Mouse (Mus musculus) cerebellum, adult 9-10 months (tissue): ENCODE data around the gene Gm1604a.
A peak's percentile ranks its signal among the peaks of the same experiment; 100 is the strongest.
"Not testable (repeated sequence)": the region's sequence is repeated elsewhere in the genome, so short reads cannot be mapped to it uniquely, and the experiment has no call there.

Source experiments
- DNase-seq: peaks from one replicate; pipeline ENCODE4 v3.0.0; 2022

Gene Gm1604a

DNA sequence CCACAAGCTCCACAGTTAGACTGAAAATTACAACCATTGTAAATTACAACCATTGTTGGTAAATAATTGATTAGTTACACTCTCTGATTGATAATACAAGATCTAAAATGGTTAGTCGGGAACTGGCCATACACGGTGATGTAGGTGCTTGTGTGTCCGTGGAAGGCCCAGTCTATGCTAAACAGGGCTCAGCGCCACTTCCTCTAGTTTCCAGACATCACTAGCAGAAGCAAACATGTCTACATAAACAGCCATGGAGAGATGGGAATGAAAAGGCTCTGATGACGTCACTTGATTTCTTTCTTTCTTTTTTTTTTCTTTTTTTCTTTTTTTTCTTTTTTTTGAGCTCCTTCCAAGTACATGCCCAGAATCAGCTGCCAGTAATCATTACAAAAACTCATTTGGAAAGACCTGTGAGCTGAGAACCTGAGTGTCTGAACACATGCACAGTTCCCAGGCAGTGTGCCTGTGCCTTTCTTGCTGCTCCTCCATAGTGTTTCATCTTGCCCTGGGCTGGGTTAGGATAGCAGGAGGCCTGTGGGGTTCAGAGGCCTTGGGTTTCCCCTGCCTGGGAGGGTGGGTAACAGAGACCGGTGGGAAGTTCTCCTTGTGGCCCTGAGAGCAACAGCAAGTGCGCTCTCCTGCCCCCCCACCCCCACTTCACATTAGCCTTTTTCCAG, 44.3 kb downstream of the Gm1604a start:
- DNase-seq = not testable (repeated sequence)

- peak; percentile 48 for DNase-seq
Observed at GRCm38 (mm10) chr17:7074494-7074893, 49.1 kb downstream of the Gm1604a start.

DNA sequence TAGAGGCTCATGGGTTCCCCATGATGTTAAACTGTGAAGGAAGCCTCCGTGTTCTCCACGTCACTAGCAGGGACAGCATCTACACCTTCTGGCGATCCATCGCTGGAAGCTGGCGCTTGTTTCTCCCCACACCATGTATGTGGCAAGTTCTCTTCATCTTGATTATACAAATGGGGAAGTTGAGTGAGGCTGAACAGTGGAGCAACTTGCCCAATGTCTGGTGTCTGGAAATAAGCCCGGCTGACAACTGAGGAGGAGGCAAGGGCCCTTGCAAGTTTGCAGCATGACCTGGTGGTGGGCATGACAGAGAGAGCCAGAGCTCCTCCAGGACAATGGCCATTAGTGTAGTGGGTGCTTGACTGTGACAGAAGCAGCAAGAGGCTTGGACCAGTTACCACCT, 50.2 kb downstream of the Gm1604a start:
- DNase-seq = not testable (repeated sequence)

- peak; percentile 58 for DNase-seq
Observed at GRCm38 (mm10) chr17:7079558-7079957, 54.2 kb downstream of the Gm1604a start.

DNA sequence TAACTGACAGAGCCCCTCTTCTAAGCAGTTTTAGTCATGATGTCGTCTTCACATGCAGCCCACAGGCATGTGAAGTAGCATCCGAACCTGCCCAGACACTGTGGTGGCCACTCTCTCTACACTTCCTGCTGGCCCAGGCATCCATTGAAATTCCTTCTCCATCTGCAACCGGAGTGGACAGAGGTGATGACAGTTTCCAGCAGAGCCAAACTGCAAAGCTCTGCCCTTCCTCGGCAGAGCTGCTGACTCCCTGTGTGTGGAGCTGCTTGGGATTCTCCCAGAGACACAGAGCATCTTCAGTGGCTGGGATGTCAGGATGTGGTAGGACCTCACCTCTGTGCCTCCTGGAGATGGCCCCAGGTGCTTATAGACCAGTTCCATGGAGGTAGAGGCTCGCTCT, 59.2 kb downstream of the Gm1604a start:
- DNase-seq = not testable (repeated sequence)

GRCm38 (mm10) chr17:7085469-7086168, 60.3 kb downstream of the Gm1604a start:
- DNase-seq = not testable (repeated sequence)

DNA sequence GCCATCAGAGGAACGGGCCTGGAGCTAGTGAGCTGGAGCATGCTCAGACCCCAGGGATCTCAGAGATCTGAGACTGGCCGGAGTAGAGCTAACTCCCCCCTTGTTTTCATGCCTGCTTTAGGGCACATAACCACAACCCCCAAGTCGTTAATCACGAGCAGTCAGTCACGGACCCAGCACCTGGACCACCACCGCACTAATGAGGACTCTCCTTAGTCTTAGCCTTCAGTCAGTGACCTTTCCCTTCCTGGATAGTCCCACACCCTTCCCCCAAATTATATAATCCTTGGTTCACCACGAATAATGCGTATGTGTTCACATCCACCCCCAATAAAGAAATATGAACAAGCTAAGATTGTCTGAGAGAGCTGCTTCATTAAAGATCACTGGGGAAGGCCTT, 61.5 kb downstream of the Gm1604a start:
- DNase-seq = not testable (repeated sequence)

DNA sequence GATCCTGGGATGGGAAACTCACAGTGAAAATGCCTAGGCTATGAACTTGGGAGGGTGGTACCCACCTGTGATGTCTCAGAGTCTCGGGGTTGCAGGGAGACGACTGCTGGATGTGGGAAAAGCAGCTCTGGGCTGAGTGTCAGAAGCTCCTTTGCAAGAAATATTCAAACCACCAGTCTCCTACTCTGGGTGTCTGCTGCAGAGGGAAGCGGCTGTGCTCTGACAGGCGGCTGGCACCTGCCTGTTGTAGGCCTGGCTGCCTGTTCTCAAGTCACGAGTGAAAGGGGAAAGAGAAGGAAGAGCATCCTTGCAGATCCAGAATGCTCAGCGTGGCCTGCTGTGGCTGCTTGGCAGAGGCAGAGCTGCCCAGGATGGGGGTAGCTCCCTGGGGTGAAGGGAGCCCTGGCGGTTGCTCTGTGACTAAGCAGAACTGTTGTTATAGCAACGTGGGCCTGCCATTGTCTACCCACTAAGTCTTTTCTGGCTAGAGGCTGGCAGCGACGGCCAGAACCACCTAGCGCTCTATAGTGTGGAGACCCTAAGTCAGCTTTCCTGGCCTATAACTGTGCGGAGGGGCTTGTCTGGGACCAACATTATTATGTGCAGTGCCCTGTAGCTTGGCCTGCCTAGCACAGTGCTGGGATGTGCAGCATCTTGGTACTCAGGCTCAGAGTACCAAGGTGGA, 72.6 kb downstream of the Gm1604a start:
- DNase-seq = not testable (repeated sequence)

DNA sequence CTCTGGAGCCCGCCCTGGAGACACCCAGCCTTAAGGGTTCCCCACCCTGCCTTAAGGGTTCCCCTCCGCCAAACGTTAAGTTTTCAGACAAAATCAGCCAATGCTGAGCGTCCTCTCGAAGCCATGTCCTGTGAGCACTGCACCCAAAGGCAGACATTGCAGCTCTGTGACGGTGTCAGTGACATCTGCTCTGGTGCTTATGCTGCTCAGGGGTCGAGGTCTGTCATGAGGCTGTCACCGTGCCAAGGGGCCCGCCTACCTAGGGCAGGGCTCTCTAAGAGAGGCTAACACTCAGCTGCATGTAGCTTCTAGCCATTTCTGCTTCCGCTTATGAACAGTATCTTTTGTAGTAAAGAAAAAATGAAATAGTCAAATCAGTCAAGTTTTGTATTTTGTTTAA, 73.7 kb downstream of the Gm1604a start:
- not testable (repeated sequence) for DNase-seq

DNA sequence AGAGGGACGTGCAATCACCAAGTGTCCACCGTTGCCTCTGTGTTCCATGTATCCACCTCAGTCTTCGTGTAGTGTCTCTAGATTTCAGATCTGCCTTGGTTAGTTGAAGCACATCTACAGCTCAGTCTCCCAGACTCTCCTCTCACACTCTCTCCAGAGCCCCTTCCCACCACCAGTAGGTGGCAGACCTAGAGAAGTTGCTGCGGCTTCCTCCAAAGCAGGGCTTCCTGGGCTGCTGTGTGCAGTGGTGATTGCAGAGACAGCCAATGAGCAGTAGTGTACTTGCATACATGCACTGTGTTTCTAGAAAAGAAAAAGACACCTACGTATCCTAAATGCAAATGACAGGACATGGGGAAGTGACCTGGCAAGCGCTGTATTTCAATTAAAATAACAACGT, 77.6 kb downstream of the Gm1604a start:
- not testable (repeated sequence) for DNase-seq

- DNase-seq = not testable (repeated sequence)
Observed at GRCm38 (mm10) chr17:7111658-7112057, 86.3 kb downstream of the Gm1604a start.

DNA sequence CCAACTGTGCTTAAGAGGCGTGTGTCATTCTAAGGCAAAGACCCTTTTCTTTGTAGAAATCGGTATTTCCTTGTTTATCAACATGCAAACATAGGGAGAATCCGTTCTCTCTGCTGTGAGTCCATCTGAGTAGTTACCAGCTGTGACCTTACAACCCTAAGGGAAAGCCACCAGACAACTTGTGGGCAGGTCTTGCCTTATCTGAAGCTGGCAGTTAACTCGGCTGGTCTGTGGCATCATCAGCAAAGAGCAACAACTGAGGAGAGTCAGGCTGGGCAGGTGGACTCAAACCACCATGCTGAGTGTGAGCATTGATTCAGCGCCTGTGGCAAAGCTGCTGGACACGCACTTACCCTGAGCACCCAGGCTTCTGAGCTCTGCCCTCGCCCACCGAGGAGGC, 90.9 kb downstream of the Gm1604a start:
- DNase-seq = not testable (repeated sequence)

- not testable (repeated sequence) for DNase-seq
Observed at GRCm38 (mm10) chr17:7120835-7121234, 95.5 kb downstream of the Gm1604a start.

- not testable (repeated sequence) for DNase-seq
Observed at GRCm38 (mm10) chr17:7122554-7122953, 97.2 kb downstream of the Gm1604a start.

- DNase-seq = not testable (repeated sequence)
Observed at GRCm38 (mm10) chr17:7126475-7126874, 101.1 kb downstream of the Gm1604a start.

DNA sequence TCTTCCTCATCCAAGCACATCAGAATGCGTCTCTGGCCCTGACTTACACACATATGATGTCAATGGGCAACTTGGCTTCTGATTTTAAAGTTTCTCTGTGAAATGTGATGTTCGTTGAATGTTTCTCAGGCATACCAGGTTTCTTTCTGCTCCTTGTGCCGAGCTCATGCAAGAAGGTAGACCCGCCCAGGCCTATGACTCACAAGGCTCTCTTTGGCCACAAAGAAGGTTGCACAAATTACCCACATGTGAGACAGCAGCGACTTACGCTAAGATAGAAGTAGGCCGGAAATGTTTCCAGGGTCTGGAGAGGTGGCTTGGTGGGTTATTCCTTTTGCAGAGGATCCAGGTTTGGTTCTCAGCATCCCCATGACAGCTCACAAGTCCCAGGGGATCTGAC, 108.6 kb downstream of the Gm1604a start:
- not testable (repeated sequence) for DNase-seq

DNA sequence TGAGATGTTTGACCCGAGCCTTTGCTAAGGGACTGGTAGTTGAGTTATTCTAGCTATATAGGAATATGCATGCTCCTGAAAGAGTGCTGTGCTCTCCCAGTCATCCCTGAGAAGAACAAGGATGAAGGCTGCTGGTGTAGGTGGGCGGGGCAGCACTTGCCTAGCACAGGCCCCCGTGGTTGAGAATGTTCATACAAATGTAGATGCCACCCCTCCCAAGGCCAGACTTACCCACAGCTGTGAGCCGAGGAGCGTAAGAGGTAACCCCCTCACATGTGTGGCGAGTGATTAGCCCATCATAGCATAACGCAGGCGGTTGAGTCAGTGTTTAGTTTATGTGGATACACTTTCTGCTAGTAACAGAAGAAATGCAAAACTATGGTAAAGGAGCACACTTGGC, 109.9 kb downstream of the Gm1604a start:
- not testable (repeated sequence) for DNase-seq
